Mouse (Mus musculus) liver, embryonic 13.5 days (tissue): ENCODE data around the gene Unk. TPM values are rescaled to one million over a fixed set of nuclear protein-coding genes. Genes with fewer than 3 reads are reported as not detected.

Experiments
- ATAC-seq: fragments of 200-750 bp; cut with Nextera tagmentation; 2 replicates; pipeline ENCODE4 v1.8.0; 2017; ENCODE audit warnings: low read depth, mild to moderate bottlenecking, moderate number of reproducible peaks, moderate library complexity
- DNase-seq: peaks from one replicate; pipeline ENCODE4 v3.0.0; 2022
- H3K27ac ChIP-seq: fragments of 300-500 bp; sonication (generic); 2 replicates; pipeline ENCODE4 v1.5.1; 2015; ENCODE audit warnings: moderate library complexity, mild to moderate bottlenecking, inconsistent platforms
- H3K27me3 ChIP-seq: fragments of 300-500 bp; sonication (generic); 2 replicates; pipeline ENCODE4 v1.6.1; 2015; ENCODE audit warnings: mild to moderate bottlenecking, inconsistent platforms
- H3K36me3 ChIP-seq: fragments of 300-500 bp; sonication (generic); 2 replicates; pipeline ENCODE4 v1.6.1; 2015; ENCODE audit warnings: mild to moderate bottlenecking, inconsistent platforms
- H3K4me1 ChIP-seq: fragments of 300-500 bp; sonication (generic); replicated peaks from 2 replicates; pipeline ENCODE4 v1.6.1; 2015; ENCODE audit warnings: inconsistent platforms
- H3K4me2 ChIP-seq: fragments of 300-500 bp; sonication (generic); 2 replicates; pipeline ENCODE4 v1.6.1; 2015; ENCODE audit warnings: inconsistent platforms, mild to moderate bottlenecking, moderate library complexity
- H3K4me3 ChIP-seq: fragments of 300-500 bp; sonication (generic); replicated peaks from 2 replicates; pipeline ENCODE4 v1.5.1; 2015; ENCODE audit warnings: mild to moderate bottlenecking, inconsistent platforms
- H3K9ac ChIP-seq: fragments of 300-500 bp; sonication (generic); 2 replicates; pipeline ENCODE4 v1.6.1; 2015; ENCODE audit warnings: mild to moderate bottlenecking, inconsistent platforms
- H3K9me3 ChIP-seq: fragments of 300-500 bp; sonication (generic); replicated peaks from 2 replicates; pipeline ENCODE4 v1.6.1; 2016; ENCODE audit warnings: inconsistent platforms
- WGBS: fragments of 180-500 bp; shearing (Covaris S2); methylation state at CpG from one replicate; pipeline ENCODE4 v1.1.7; 2015; ENCODE audit not compliant: insufficient replicate concordance; 5-methylcytosine and 5-hydroxymethylcytosine counted together
- polyA plus RNA-seq: library from polyadenylated mRNA; unstranded; fragments of >200 nt; fragmentation: Nextera tagmentation; extraction: Ambion mirVana; gene quantifications from 2 replicates; pipeline ENCODE4 v1.2.1, GENCODE M21; 2015

The Unk gene
- polyA plus RNA-seq, 1 experiment from 2014 or later: 9.8 TPM

- peak overlapping the region; percentile 20; the same call in 1 of the 2 replicates for H3K27ac ChIP-seq
- peak overlapping the region; percentile 50; the same call in 1 of the 2 replicates for H3K9ac ChIP-seq
- H3K4me1 ChIP-seq: peaks cover 65% of the 10 kb centered on the region
- no peaks in the 10 kb centered on the region for H3K27me3 ChIP-seq
- H3K36me3 ChIP-seq: peaks cover 98% of the 10 kb centered on the region
- ATAC-seq (peak; percentile 28; the same call in 1 of the 2 replicates), DNase-seq (no peak)
- H3K9me3 ChIP-seq: no peaks in the 10 kb centered on the region
- H3K4me3 ChIP-seq: no peak overlapping the region
- WGBS: 59% methylated on average over 11 of the region's 11 CpGs
- H3K4me2 ChIP-seq: no peak overlapping the region
These were observed 25.8 kb downstream of the Unk start for GRCm38 (mm10) chr11:116055873-116056272.

- DNase-seq (peak; percentile 49), ATAC-seq (peak; percentile 81)
- Histone ChIP-seq H3K9me3 (no peaks in the 10 kb centered on the region), H3K4me3 (no peak overlapping the region), H3K4me1 (peaks cover 65% of the 10 kb centered on the region), H3K36me3 (peaks cover 99% of the 10 kb centered on the region), H3K9ac (peak overlapping the region; percentile 50), H3K27me3 (no peaks in the 10 kb centered on the region), H3K4me2 (peak overlapping the region; percentile 34), H3K27ac (peak overlapping the region; percentile 87)
- WGBS: 24% methylated on average over 4 of the region's 4 CpGs
These were observed 27.2 kb downstream of the Unk start for GRCm38 (mm10) chr11:116057237-116057881.

- Histone ChIP-seq H3K9ac (peak overlapping the region; percentile 50; the same call in 1 of the 2 replicates), H3K4me1 (peaks cover 62% of the 10 kb centered on the region), H3K4me3 (no peak overlapping the region), H3K27ac (peak overlapping the region; percentile 87), H3K9me3 (no peaks in the 10 kb centered on the region), H3K27me3 (no peaks in the 10 kb centered on the region), H3K36me3 (peaks cover 99% of the 10 kb centered on the region), H3K4me2 (peak overlapping the region; percentile 34; the same call in 1 of the 2 replicates)
- 74% methylated on average over 12 of the region's 12 CpGs for WGBS
- ATAC-seq: no peak
- DNase-seq: no peak
These were observed 28.0 kb downstream of the Unk start for GRCm38 (mm10) chr11:116058022-116058614.

GRCm38 (mm10) chr11:116058868-116059690 is 29.0 kb downstream of the Unk start:
- Histone ChIP-seq H3K9me3 (no peaks in the 10 kb centered on the region), H3K9ac (no peak overlapping the region), H3K4me3 (no peak overlapping the region), H3K4me2 (no peak overlapping the region), H3K27me3 (no peaks in the 10 kb centered on the region), H3K36me3 (peaks cover 99% of the 10 kb centered on the region), H3K4me1 (peaks cover 52% of the 10 kb centered on the region), H3K27ac (0 out of 2 replicates have a peak overlapping the region, but pooled peaks have one; percentile 23)
- ATAC-seq: no peak
- DNase-seq: no peak
- WGBS: 91% methylated on average over 17 of the region's 17 CpGs

- no peaks in the 10 kb centered on the region for H3K9me3 ChIP-seq
- ATAC-seq: no peak
- peaks cover 47% of the 10 kb centered on the region for H3K4me1 ChIP-seq
- no peak overlapping the region for H3K9ac ChIP-seq
- no peak for DNase-seq
- peak overlapping the region; percentile 23; the same call in 1 of the 2 replicates for H3K27ac ChIP-seq
- H3K4me3 ChIP-seq: no peak overlapping the region
- WGBS: 93% methylated on average over 11 of the region's 11 CpGs
- no peak overlapping the region for H3K4me2 ChIP-seq
- H3K27me3 ChIP-seq: no peaks in the 10 kb centered on the region
- peaks cover 99% of the 10 kb centered on the region for H3K36me3 ChIP-seq
These were observed 29.5 kb downstream of the Unk start for GRCm38 (mm10) chr11:116059691-116060025.

GRCm38 (mm10) chr11:116060596-116060995 is 30.5 kb downstream of the Unk start:
- no peak for DNase-seq
- no peak for ATAC-seq
- H3K4me1 ChIP-seq: peaks cover 38% of the 10 kb centered on the region
- H3K27ac ChIP-seq: no peak overlapping the region; the same call in 1 of the 2 replicates
- no peaks in the 10 kb centered on the region for H3K9me3 ChIP-seq
- peaks cover 99% of the 10 kb centered on the region for H3K36me3 ChIP-seq
- no peaks in the 10 kb centered on the region for H3K27me3 ChIP-seq
- WGBS: 86% methylated on average over 9 of the region's 9 CpGs
- H3K4me2 ChIP-seq: no peak overlapping the region
- H3K9ac ChIP-seq: no peak overlapping the region
- no peak overlapping the region for H3K4me3 ChIP-seq

GRCm38 (mm10) chr11:116061641-116062415 is 31.7 kb downstream of the Unk start:
- Histone ChIP-seq H3K4me2 (no peak overlapping the region), H3K4me1 (peaks cover 26% of the 10 kb centered on the region), H3K27ac (no peak overlapping the region), H3K9me3 (no peaks in the 10 kb centered on the region), H3K27me3 (no peaks in the 10 kb centered on the region), H3K4me3 (no peak overlapping the region), H3K9ac (no peak overlapping the region), H3K36me3 (peaks cover 96% of the 10 kb centered on the region)
- WGBS: 88% methylated on average over 13 of the region's 13 CpGs
- ATAC-seq (no peak), DNase-seq (no peak)

- peaks cover 94% of the 10 kb centered on the region for H3K36me3 ChIP-seq
- peaks cover 19% of the 10 kb centered on the region for H3K4me1 ChIP-seq
- no peak overlapping the region; the same call in 1 of the 2 replicates for H3K27ac ChIP-seq
- ATAC-seq (no peak), DNase-seq (no peak)
- WGBS: 68% methylated on average over 8 of the region's 8 CpGs
- no peak overlapping the region for H3K9ac ChIP-seq
- no peaks in the 10 kb centered on the region for H3K27me3 ChIP-seq
- H3K4me3 ChIP-seq: no peak overlapping the region
- no peak overlapping the region for H3K4me2 ChIP-seq
- no peaks in the 10 kb centered on the region for H3K9me3 ChIP-seq
These were observed 32.4 kb downstream of the Unk start for GRCm38 (mm10) chr11:116062521-116062920.

- 75% methylated on average over 13 of the region's 13 CpGs for WGBS
These were observed 33.4 kb downstream of the Unk start for GRCm38 (mm10) chr11:116063562-116063961.

GRCm38 (mm10) chr11:116064187-116064867 is 34.2 kb downstream of the Unk start:
- Histone ChIP-seq H3K27me3 (no peaks in the 10 kb centered on the region), H3K9me3 (no peaks in the 10 kb centered on the region), H3K27ac (no peak overlapping the region), H3K9ac (no peak overlapping the region), H3K4me3 (no peak overlapping the region), H3K4me2 (no peak overlapping the region), H3K36me3 (peaks cover 92% of the 10 kb centered on the region), H3K4me1 (0 out of 2 replicates have a peak, but pooled peaks cover 3% of the 10 kb centered on the region)
- DNase-seq (no peak), ATAC-seq (no peak)
- 85% methylated on average over 23 of the region's 23 CpGs for WGBS

More at GRCm38 (mm10) chr11:116063562-116063961, 33.4 kb downstream of the Unk start:
- Histone ChIP-seq H3K36me3 (peaks cover 92% of the 10 kb centered on the region), H3K4me2 (no peak overlapping the region), H3K9ac (no peak overlapping the region), H3K4me3 (no peak overlapping the region), H3K27ac (no peak overlapping the region), H3K9me3 (no peaks in the 10 kb centered on the region), H3K4me1 (peaks cover 9% of the 10 kb centered on the region; the same call in 1 of the 2 replicates), H3K27me3 (no peaks in the 10 kb centered on the region)
- no peak for ATAC-seq
- DNase-seq: no peak
